Mouse (Mus musculus) limb, embryonic 14.5 days (tissue): ENCODE results near the gene Gm20388. TPM values are rescaled to one million over a fixed set of nuclear protein-coding genes. Genes with fewer than 3 reads are reported as not detected.

Experiments used
- ATAC-seq: fragments of 200-750 bp; cut with Nextera tagmentation; 2 replicates; pipeline ENCODE4 v1.8.0; 2017; ENCODE audit warnings: low read depth, moderate number of reproducible peaks, moderate TSS enrichment; ENCODE audit not compliant: low FRiP score
- DNase-seq: peaks from one replicate; pipeline ENCODE4 v3.0.0-alpha.2; 2015; ENCODE audit warnings: low spot score
- H3K27ac ChIP-seq: fragments of 300-500 bp; sonication (generic); replicated peaks from 2 replicates; pipeline ENCODE4 v1.5.1; 2014; ENCODE audit warnings: low read depth, mild to moderate bottlenecking, low read length, moderate library complexity, mixed read lengths
- H3K27me3 ChIP-seq: fragments of 300-500 bp; sonication (generic); 2 replicates; pipeline ENCODE4 v1.6.1; 2014; ENCODE audit warnings: low read length, mixed read lengths; ENCODE audit not compliant: control insufficient read depth, insufficient read depth
- H3K36me3 ChIP-seq: fragments of 300-500 bp; sonication (generic); 2 replicates; pipeline ENCODE4 v1.6.1; 2014; ENCODE audit warnings: mild to moderate bottlenecking, low read length, moderate library complexity, mixed read lengths; ENCODE audit not compliant: control insufficient read depth, insufficient read depth
- H3K4me1 ChIP-seq: fragments of 300-500 bp; sonication (generic); 2 replicates; pipeline ENCODE4 v1.6.1; 2014; ENCODE audit warnings: antibody characterized with exemption, low read length, mixed read lengths; ENCODE audit not compliant: control insufficient read depth, insufficient read depth
- H3K4me2 ChIP-seq: fragments of 300-500 bp; sonication (generic); replicated peaks from 2 replicates; pipeline ENCODE4 v1.6.1; 2014; ENCODE audit warnings: low read depth, mild to moderate bottlenecking, low read length, moderate library complexity; ENCODE audit not compliant: severe bottlenecking
- H3K4me3 ChIP-seq: fragments of 300-500 bp; sonication (generic); replicated peaks from 2 replicates; pipeline ENCODE4 v1.5.1; 2014; ENCODE audit warnings: low read length
- H3K9ac ChIP-seq: fragments of 300-500 bp; sonication (generic); 2 replicates; pipeline ENCODE4 v1.6.1; 2014; ENCODE audit warnings: mild to moderate bottlenecking, low read depth, low read length, moderate library complexity; ENCODE audit not compliant: severe bottlenecking
- H3K9me3 ChIP-seq: fragments of 300-500 bp; sonication (generic); 2 replicates; pipeline ENCODE4 v1.6.1; 2016; ENCODE audit warnings: low read length; ENCODE audit not compliant: control insufficient read depth
- POLR2A ChIP-seq: fragments of 200-500 bp; IDR thresholded peaks from 2 replicates; pipeline ENCODE4 v1.8.0; 2012; ENCODE audit warnings: inconsistent platforms, mild to moderate bottlenecking, moderate library complexity, borderline replicate concordance; ENCODE audit not compliant: insufficient read depth, insufficient read length; ENCODE audit errors: extremely low read depth
- WGBS: fragments of 180-500 bp; shearing (Covaris S2); extraction: QIAGEN DNeasy Blood & Tissue Kit; methylation state at CpG from one replicate; pipeline ENCODE4 v1.1.7; 2014; 5-methylcytosine and 5-hydroxymethylcytosine counted together
- polyA plus RNA-seq, 2 experiments: library from polyadenylated mRNA; depleted of rRNA in 1 of 2; stranded (reverse) in 1 of 2; unstranded in 1 of 2; fragments of >200 nt; fragmentation: Nextera tagmentation in 1 of 2; extraction: Ambion mirVana in 1 of 2; gene quantifications; 2 replicates each; pipeline versions ENCODE4 v1.2.1 to v1.2.3; 2012 to 2014

The Gm20388 gene
- polyA plus RNA-seq, 2 experiments = 1.9 to 49.9 TPM

- H3K9ac ChIP-seq = no peak overlapping the region
- no peak overlapping the region for H3K4me2 ChIP-seq
- H3K9me3 ChIP-seq = no peaks in the 10 kb centered on the region
- no peaks in the 10 kb centered on the region for H3K27me3 ChIP-seq
- no peak overlapping the region for H3K27ac ChIP-seq
- 8% methylated on average over 8 of the region's 9 CpGs for WGBS
- H3K4me3 ChIP-seq = no peak overlapping the region
- DNase-seq = no peak
- H3K4me1 ChIP-seq = peaks cover 34% of the 10 kb centered on the region
- TF ChIP-seq POLR2A = no peak
- no peaks in the 10 kb centered on the region for H3K36me3 ChIP-seq
- ATAC-seq = peak; percentile 50
Measured at GRCm38 (mm10) chr8:120407701-120408240, 497.1 kb downstream of the Gm20388 start.

DNA sequence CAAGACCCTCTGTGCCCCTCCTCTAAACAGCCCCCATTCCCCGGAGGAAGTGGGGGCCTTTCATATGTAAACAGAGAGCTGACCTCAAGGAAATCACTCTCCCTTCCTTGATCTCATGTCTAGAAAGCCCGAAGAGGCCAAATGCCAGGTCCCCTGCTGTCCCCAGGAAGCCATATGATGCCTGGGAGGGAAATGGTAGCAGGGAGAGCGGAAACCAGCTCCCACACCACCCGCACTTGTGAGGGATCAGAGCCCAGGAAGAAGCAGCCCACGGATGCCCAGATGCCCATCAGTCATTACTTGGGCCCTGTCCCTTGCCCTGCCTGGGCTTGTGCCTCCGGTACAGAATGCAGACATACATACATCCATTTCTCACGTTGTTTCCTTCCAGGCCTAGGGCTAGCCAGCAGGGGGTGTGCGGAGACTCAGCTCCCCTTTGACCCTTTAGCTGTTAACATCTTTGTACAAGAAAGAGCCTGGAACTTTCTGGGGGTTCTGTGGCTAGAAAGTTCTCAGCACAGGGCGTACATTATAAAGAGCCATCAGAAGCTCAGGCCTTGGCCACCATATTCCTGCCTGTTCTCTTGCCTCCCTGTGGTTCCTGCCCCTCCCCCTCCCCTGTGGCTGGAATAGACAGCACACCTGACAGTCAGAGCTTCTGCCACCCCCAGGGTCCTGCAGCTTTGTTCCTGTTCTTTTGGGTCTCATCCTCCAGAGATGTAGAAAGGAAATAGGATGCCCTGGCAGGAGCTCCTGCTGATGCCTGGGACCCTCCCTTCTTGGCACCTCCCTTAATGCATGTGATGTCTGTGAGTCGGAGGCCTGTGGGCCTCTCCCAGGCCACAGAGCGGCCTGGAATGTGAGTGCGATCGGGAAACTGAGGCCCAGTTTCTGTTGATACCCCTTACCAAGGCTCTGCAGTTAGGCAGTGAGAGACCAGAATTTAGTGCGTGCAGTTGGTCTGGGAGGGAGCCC lies 497.9 kb downstream of the Gm20388 start:
- 38% methylated on average over 14 of the region's 14 CpGs for WGBS
- Histone ChIP-seq H3K4me2 (no peak overlapping the region), H3K4me1 (peaks cover 34% of the 10 kb centered on the region), H3K9ac (no peak overlapping the region), H3K36me3 (no peaks in the 10 kb centered on the region), H3K27me3 (no peaks in the 10 kb centered on the region), H3K4me3 (no peak overlapping the region), H3K27ac (no peak overlapping the region), H3K9me3 (no peaks in the 10 kb centered on the region)
- DNase-seq = no peak
- no peak for ATAC-seq
- TF ChIP-seq POLR2A = no peak

GRCm38 (mm10) chr8:120409371-120410013 lies 498.9 kb downstream of the Gm20388 start:
- no peak overlapping the region for H3K4me3 ChIP-seq
- H3K4me1 ChIP-seq = peaks cover 34% of the 10 kb centered on the region
- no peak overlapping the region for H3K4me2 ChIP-seq
- H3K9me3 ChIP-seq = no peaks in the 10 kb centered on the region
- no peak overlapping the region for H3K9ac ChIP-seq
- no peaks in the 10 kb centered on the region for H3K27me3 ChIP-seq
- H3K27ac ChIP-seq = no peak overlapping the region
- TF ChIP-seq POLR2A = no peak
- DNase-seq (no peak), ATAC-seq (no peak)
- no peaks in the 10 kb centered on the region for H3K36me3 ChIP-seq
- 37% methylated on average over 11 of the region's 11 CpGs for WGBS

- H3K4me1 ChIP-seq = peaks cover 43% of the 10 kb centered on the region
- H3K36me3 ChIP-seq = no peaks in the 10 kb centered on the region
- ATAC-seq (no peak), DNase-seq (no peak)
- no peak for TF ChIP-seq POLR2A
- H3K9me3 ChIP-seq = no peaks in the 10 kb centered on the region
- no peak overlapping the region for H3K9ac ChIP-seq
- 64% methylated on average over 14 of the region's 14 CpGs for WGBS
- H3K4me2 ChIP-seq = no peak overlapping the region
- no peaks in the 10 kb centered on the region for H3K27me3 ChIP-seq
- H3K4me3 ChIP-seq = no peak overlapping the region
- H3K27ac ChIP-seq = no peak overlapping the region
Measured at GRCm38 (mm10) chr8:120411059-120411458, 500.4 kb downstream of the Gm20388 start.

- H3K9me3 ChIP-seq = no peaks in the 10 kb centered on the region
- DNase-seq (no peak), ATAC-seq (no peak)
- 42% methylated on average over 8 of the region's 8 CpGs for WGBS
- no peak overlapping the region for H3K4me2 ChIP-seq
- no peaks in the 10 kb centered on the region for H3K36me3 ChIP-seq
- no peak for TF ChIP-seq POLR2A
- no peak overlapping the region for H3K9ac ChIP-seq
- H3K4me1 ChIP-seq = peaks cover 51% of the 10 kb centered on the region
- no peaks in the 10 kb centered on the region for H3K27me3 ChIP-seq
- H3K4me3 ChIP-seq = no peak overlapping the region
- H3K27ac ChIP-seq = no peak overlapping the region
Measured at GRCm38 (mm10) chr8:120411862-120412261, 501.2 kb downstream of the Gm20388 start.
